Mouse (Mus musculus) liver, embryonic 14.5 days (tissue): ENCODE measurements around the gene Cd52.

ENCODE experiments used
- CTCF ChIP-seq: IDR thresholded peaks from 2 replicates; pipeline ENCODE4 v1.5.1; 2016; ENCODE audit warnings: antibody characterized with exemption, low read depth, control low read depth
- EP300 ChIP-seq: IDR thresholded peaks from 2 replicates; pipeline ENCODE4 v1.6.1; 2016; ENCODE audit warnings: antibody characterized with exemption, low read depth

- no peak for TF ChIP-seq CTCF
- TF ChIP-seq EP300 = no peak
Measured at GRCm38 (mm10) chr4:134067383-134067782, 27.5 kb downstream of the Cd52 start.
